Mouse (Mus musculus) forebrain, postnatal 0 days (tissue): ENCODE results near the gene Cdkal1. TPM values are rescaled to one million over a fixed set of nuclear protein-coding genes. Genes with fewer than 3 reads are reported as not detected.
A peak's percentile ranks its signal among the peaks of the same experiment; 100 is the strongest.

Experiments used
- ATAC-seq: fragments of 200-750 bp; cut with Nextera tagmentation; 2 replicates; pipeline ENCODE4 v1.8.0; 2017; ENCODE audit warnings: mild to moderate bottlenecking, moderate library complexity
- DNase-seq: peaks from one replicate; pipeline ENCODE4 v3.0.0-alpha.2; 2015
- H3K27ac ChIP-seq: fragments of 300-500 bp; sonication (generic); 2 replicates; pipeline ENCODE4 v1.5.1; 2014; ENCODE audit warnings: low read depth, mild to moderate bottlenecking, antibody characterized with exemption, low read length, moderate library complexity, mixed read lengths
- H3K27me3 ChIP-seq: fragments of 300-500 bp; sonication (generic); 2 replicates; pipeline ENCODE4 v1.6.1; 2014; ENCODE audit warnings: mild to moderate bottlenecking, low read length, mixed read lengths; ENCODE audit not compliant: insufficient read depth
- H3K36me3 ChIP-seq: fragments of 300-500 bp; sonication (generic); 2 replicates; pipeline ENCODE4 v1.6.1; 2014; ENCODE audit warnings: mild to moderate bottlenecking, moderate library complexity; ENCODE audit not compliant: insufficient read depth
- H3K4me1 ChIP-seq: fragments of 300-500 bp; sonication (generic); 2 replicates; pipeline ENCODE4 v1.6.1; 2014; ENCODE audit warnings: antibody characterized with exemption; ENCODE audit not compliant: insufficient read depth
- H3K4me2 ChIP-seq: fragments of 300-500 bp; sonication (generic); 2 replicates; pipeline ENCODE4 v1.6.1; 2014; ENCODE audit warnings: low read depth, mild to moderate bottlenecking, moderate library complexity
- H3K4me3 ChIP-seq: fragments of 300-500 bp; sonication (generic); 2 replicates; pipeline ENCODE4 v1.5.1; 2014; ENCODE audit warnings: low read depth, low read length, mixed read lengths
- H3K9ac ChIP-seq: fragments of 300-500 bp; sonication (generic); 2 replicates; pipeline ENCODE4 v1.6.1; 2014; ENCODE audit warnings: mild to moderate bottlenecking
- H3K9me3 ChIP-seq: fragments of 300-500 bp; sonication (generic); 2 replicates; pipeline ENCODE4 v1.6.1; 2016; ENCODE audit warnings: low read length
- CTCF ChIP-seq: sonication (generic); IDR thresholded peaks from 2 replicates; pipeline ENCODE4 v1.5.1; 2016; ENCODE audit warnings: antibody characterized with exemption, control low read depth, low read depth
- WGBS: fragments of 180-500 bp; shearing (Covaris S2); extraction: QIAGEN DNeasy Blood & Tissue Kit; methylation state at CpG from one replicate; pipeline ENCODE4 v1.1.7; 2014; 5-methylcytosine and 5-hydroxymethylcytosine counted together
- polyA plus RNA-seq: library from polyadenylated mRNA; unstranded; fragments of >200 nt; fragmentation: Nextera tagmentation; extraction: Ambion mirVana; gene quantifications from 2 replicates; pipeline ENCODE4 v1.2.1, GENCODE M21; 2015
- total RNA-seq: library from RNA; depleted of rRNA; stranded (reverse); fragments of >200 nt; gene quantifications from 2 replicates; pipeline ENCODE4 v1.2.3, GENCODE M21; 2014

The Cdkal1 gene
- total and polyA plus RNA-seq, 2 experiments from 2014 or later, result 16.7 to 18.3 TPM

DNA sequence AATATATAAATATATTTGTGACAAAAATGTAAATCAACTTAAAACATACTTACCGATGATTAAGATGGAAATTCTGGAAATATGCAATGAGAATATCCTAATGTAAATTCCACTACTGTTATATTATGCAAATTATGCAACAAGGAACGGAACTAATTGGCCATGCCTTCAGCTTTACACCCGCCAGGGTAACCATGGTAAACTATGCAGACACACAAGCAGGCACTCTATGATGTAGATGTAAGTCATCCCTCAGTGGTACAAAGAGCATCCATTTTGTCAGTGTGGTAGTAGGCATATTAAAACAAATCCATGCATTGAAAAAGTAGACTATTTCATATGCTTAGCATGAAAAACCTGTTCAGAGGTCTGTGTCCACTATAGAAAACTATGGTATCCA is 276.9 kb downstream of the Cdkal1 start:
- DNase-seq, result no peak
- H3K4me3 ChIP-seq, result no peak overlapping the region
- H3K27ac ChIP-seq, result no peak overlapping the region
- H3K27me3 ChIP-seq, result no peaks in the 10 kb centered on the region
- peak; percentile 59 for ATAC-seq
- no peaks in the 10 kb centered on the region for H3K9me3 ChIP-seq
- 45% methylated on average over 3 of the region's 3 CpGs for WGBS
- H3K9ac ChIP-seq, result no peak overlapping the region
- no peak for TF ChIP-seq CTCF
- no peak overlapping the region for H3K4me2 ChIP-seq
- H3K36me3 ChIP-seq, result no peaks in the 10 kb centered on the region
- no peaks in the 10 kb centered on the region for H3K4me1 ChIP-seq

DNA sequence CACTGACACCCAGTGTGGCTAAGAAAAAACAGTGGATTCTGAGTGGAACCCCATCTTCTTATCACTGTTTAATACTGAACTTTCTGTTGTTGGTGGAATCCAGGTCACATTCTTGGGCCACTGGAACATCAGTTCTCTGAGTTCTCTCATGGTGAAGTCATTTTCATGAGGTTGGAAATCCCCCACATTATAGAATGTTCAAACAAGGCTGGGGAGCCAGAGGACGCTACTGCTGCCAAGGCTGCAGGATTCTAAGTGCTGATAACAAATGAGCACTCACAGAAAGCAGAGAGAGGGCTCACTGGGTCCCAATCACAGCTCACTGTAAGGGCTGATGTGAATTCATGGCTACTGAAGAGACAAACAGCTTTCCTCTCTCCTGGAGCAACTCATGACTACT is 280.7 kb downstream of the Cdkal1 start:
- no peaks in the 10 kb centered on the region for H3K4me1 ChIP-seq

DNA sequence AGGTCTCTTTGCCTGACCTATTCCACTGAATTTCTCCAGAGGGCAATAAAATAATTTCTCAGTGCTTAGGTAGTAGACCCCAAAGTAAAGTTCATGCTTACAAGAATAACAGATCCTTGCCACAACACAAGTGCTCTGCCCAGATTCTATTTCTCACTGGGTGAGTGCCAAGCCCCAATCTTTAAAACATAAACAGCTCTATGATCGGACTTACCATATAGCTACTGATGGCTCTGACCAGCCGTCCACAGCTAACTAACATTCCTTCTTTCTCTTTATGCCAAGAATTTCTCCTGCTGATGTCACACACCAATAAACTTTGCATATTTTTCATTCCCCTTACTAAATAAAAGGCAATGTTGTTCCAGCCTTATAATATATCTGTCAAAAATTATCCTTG is 283.0 kb downstream of the Cdkal1 start:
- ATAC-seq, result no peak
- Histone ChIP-seq H3K27me3 (no peaks in the 10 kb centered on the region), H3K36me3 (no peaks in the 10 kb centered on the region), H3K4me2 (no peak overlapping the region), H3K4me1 (no peaks in the 10 kb centered on the region), H3K27ac (no peak overlapping the region), H3K9ac (no peak overlapping the region), H3K4me3 (no peak overlapping the region), H3K9me3 (no peaks in the 10 kb centered on the region)
- no peak for TF ChIP-seq CTCF
- no peak for DNase-seq
- 72% methylated on average over 2 of the region's 2 CpGs for WGBS

More for the DNA sequence above, 280.7 kb downstream of the Cdkal1 start:
- 38% methylated on average over 1 of the region's 1 CpGs for WGBS
- Histone ChIP-seq H3K36me3 (no peaks in the 10 kb centered on the region), H3K27me3 (no peaks in the 10 kb centered on the region), H3K9ac (no peak overlapping the region), H3K4me2 (no peak overlapping the region), H3K4me3 (no peak overlapping the region), H3K9me3 (no peaks in the 10 kb centered on the region), H3K27ac (no peak overlapping the region)
- DNase-seq (no peak), ATAC-seq (no peak)
- no peak for TF ChIP-seq CTCF

DNA sequence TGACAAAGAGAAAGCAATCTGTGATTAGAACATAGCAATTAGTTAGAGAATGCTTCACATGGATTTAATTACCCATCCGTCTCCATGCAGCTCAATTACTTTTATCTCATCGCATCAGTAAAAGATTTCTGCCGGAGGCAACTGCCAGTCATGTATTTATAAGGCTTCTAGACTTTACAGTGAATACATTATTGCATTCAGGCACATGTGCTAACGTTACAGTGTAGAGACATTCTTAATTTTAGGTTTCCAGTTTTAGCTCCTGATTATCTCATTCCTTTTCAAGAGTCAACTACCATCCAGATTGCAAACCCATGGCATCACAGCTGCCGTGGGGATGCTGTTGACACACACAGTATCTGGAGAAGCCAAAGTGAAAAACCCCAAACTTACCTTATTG is 289.8 kb downstream of the Cdkal1 start:
- peak; percentile 97 for ATAC-seq
- no peak overlapping the region for H3K4me3 ChIP-seq
- no peak overlapping the region for H3K4me2 ChIP-seq
- no peaks in the 10 kb centered on the region for H3K9me3 ChIP-seq
- peak overlapping the region; percentile 81 for H3K27ac ChIP-seq
- 23% methylated on average over 5 of the region's 5 CpGs for WGBS
- H3K4me1 ChIP-seq, result peaks cover 9% of the 10 kb centered on the region; the same call in 1 of the 2 replicates
- no peaks in the 10 kb centered on the region for H3K36me3 ChIP-seq
- TF ChIP-seq CTCF, result no peak
- H3K27me3 ChIP-seq, result no peaks in the 10 kb centered on the region
- H3K9ac ChIP-seq, result no peak overlapping the region
- DNase-seq, result peak; percentile 78

DNA sequence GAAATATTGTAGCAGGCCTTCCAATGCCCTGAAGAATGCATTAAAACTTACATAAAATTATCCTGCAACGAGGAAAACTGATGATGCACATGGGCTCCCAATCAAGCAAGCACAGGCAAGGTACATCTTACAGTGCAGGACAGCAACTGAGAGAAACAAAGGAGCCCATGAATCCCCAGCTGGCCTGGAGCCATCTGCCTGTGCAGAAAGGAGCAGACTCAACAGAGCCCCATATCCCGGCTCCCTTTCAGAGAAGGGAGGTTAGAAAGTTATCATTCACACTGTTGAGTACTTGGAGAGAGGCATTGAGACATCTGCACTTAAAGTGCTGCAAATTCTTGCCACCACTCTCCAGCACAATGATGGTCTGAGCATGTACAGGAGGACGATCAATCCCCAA is 296.3 kb downstream of the Cdkal1 start:
- Histone ChIP-seq H3K4me1 (no peaks in the 10 kb centered on the region), H3K9ac (no peak overlapping the region), H3K9me3 (no peaks in the 10 kb centered on the region), H3K27me3 (no peaks in the 10 kb centered on the region), H3K36me3 (no peaks in the 10 kb centered on the region), H3K4me2 (no peak overlapping the region), H3K27ac (no peak overlapping the region), H3K4me3 (no peak overlapping the region)
- no peak for TF ChIP-seq CTCF
- no peak for DNase-seq
- WGBS, result 47% methylated on average over 3 of the region's 3 CpGs
- ATAC-seq, result no peak

DNA sequence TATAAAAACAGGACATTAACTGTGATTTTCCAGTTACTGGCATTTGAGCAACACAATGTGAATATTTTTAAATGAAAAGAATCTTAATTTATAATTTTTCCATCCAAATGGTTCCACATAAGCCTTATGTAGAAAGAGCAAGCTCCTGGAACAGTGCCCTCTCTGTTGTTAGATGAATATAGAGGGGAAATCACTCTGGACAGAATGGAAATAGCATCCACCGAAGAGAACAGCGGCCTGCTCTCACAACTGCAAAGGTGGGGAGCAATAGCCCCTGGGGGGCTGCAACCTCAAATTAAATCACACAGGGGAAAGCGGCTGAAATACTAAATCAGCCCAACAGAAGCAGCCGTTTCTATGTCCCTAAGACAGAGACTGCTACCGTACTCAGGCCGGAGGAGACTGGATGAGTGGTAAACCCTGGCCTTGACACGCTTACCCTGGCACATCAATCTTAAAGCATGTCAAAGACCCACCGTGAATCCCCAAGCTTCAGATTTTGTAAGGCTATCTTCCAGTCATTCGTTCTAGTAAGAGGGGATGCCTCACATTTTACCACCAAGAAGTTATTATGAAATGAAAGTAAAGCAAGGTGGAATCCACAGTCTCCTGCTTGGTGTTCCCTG is 300.2 kb downstream of the Cdkal1 start:
- Histone ChIP-seq H3K9ac (no peak overlapping the region), H3K4me2 (no peak overlapping the region), H3K27ac (no peak overlapping the region), H3K27me3 (no peaks in the 10 kb centered on the region), H3K36me3 (no peaks in the 10 kb centered on the region), H3K9me3 (no peaks in the 10 kb centered on the region), H3K4me1 (no peaks in the 10 kb centered on the region), H3K4me3 (no peak overlapping the region)
- ATAC-seq (no peak), DNase-seq (no peak)
- TF ChIP-seq CTCF, result no peak
- 68% methylated on average over 9 of the region's 9 CpGs for whole genome bisulfite sequencing

DNA sequence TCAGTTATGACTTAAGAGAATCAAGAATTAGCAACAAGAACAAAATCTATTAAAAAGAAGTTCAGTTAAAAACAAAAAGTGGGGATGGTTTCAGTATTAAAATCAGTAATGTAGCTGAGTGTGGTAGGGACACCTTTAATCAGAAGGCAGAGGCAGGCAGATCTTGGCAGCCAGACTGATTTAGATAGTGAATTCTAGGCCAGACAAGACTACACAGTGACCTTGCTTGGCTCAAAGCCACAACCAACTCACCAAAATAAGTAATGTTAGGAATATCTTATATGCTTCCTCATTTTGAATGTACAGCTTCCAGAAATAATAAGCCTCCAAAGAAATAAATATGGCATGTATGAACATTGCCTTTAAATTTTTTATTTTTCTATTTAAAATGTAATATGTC is 301.7 kb downstream of the Cdkal1 start:
- TF ChIP-seq CTCF, result no peak
- DNase-seq, result no peak
- Histone ChIP-seq H3K27me3 (no peaks in the 10 kb centered on the region), H3K36me3 (no peaks in the 10 kb centered on the region), H3K4me1 (no peaks in the 10 kb centered on the region), H3K4me2 (no peak overlapping the region), H3K4me3 (no peak overlapping the region), H3K27ac (no peak overlapping the region), H3K9ac (no peak overlapping the region), H3K9me3 (no peaks in the 10 kb centered on the region)
- no peak for ATAC-seq
